Mouse (Mus musculus) brain, embryonic 14.5 days (tissue): Measurements from ENCODE around the gene Anapc16. TPM values are rescaled to one million over a fixed set of nuclear protein-coding genes. Genes with fewer than 3 reads are reported as not detected.

Experiments used
- DNase-seq: peaks from one replicate; pipeline ENCODE4 v3.0.0-alpha.2; 2011; ENCODE audit warnings: low read depth
- CTCF ChIP-seq: fragments of 200-500 bp; IDR thresholded peaks from 2 replicates; pipeline ENCODE4 v1.5.1; 2012; ENCODE audit warnings: inconsistent platforms, mild to moderate bottlenecking, moderate library complexity, borderline replicate concordance; ENCODE audit not compliant: insufficient read depth, insufficient read length; ENCODE audit errors: extremely low read depth
- POLR2A ChIP-seq: fragments of 200-500 bp; IDR thresholded peaks from 2 replicates; pipeline ENCODE4 v1.6.1; 2012; ENCODE audit warnings: mild to moderate bottlenecking, inconsistent platforms, borderline replicate concordance; ENCODE audit not compliant: poor library complexity, insufficient read depth, insufficient read length, severe bottlenecking; ENCODE audit errors: extremely low read depth
- polyA plus RNA-seq: library from polyadenylated mRNA; depleted of rRNA; stranded (reverse); fragments of >200 nt; gene quantifications from 2 replicates; pipeline ENCODE4 v1.2.3, GENCODE M21; 2012; rRNA removed

Anapc16 gene
- polyA plus RNA-seq, 1 experiment = 85.9 TPM

DNA sequence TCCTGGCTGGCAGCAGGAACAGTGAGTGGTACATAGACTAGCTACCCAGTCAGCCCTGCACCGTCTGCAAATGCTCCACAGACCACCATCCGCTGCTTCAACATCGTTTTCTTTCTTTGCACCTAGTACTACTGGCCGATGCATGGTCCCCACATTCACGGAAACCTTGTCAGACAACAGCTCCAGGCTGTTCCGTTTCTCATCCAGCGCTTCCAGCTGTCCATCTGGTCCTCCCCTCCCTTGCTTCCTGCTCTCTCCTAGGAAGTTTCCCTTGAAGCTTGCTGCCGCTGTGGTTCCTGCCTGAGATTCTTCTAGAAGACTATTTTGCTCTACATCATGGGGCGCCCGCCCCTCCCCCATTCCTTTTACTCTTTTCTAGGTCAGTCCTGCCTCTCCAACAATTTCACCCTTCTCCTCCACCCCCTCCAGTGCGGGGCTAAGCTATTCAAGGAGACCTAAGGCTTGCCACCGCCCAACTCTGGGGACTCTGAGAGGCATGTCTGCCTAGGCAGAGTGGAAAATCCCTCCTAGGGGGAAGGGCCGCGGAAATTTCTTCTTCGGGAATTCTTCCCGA, 60.0 kb downstream of the Anapc16 start:
- no peak for TF ChIP-seq POLR2A
- TF ChIP-seq CTCF = no peak
- DNase-seq = peak; percentile 73

DNA sequence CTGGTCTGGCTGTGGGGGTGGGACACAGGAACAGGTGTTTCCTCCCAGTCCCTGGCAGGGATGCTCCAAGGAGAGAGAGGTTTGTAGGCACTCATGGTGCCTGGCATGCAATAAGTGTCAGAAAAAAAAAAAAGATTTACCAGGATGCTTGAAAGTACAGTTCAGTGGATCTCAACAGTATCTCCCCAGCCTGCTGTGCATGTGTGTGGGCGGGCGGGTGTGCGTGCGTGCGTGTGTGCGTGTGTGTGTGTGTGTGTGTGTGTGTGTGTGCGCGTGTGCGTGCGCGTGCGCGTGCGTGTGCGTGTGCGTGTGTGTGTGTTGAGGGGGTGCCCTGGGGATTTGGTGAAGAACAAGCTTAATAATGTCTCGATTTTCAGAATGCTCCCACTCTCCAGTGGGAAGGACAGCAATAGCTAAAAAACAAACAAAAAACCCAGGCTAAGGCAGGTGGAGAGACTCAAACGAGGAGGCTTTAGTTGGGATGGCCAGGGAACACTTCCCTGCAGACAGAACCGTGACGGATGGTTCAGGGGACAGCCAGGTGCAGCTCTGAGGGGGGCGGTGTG, 60.6 kb downstream of the Anapc16 start:
- no peak for TF ChIP-seq CTCF
- no peak for TF ChIP-seq POLR2A
- DNase-seq = peak; percentile 43

DNA sequence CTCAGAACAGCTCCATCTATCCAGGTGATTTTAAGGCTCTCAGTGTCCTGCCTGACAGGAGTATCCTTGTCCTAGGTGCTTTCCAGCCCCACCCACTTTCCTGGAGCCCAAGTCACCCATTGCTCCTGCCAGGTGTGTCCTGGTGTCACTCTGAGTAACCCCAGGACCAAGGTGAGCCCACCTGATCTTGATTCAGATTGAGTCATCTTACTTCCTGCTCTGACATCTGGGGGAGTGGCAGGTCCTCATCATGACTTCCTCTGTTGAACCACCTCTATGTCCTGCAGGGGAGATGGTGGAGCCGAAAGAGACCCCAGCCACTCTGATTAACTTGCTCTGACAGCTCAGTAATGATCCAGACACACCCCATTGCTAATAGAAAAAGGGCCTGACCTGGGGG, 63.9 kb downstream of the Anapc16 start:
- no peak for TF ChIP-seq CTCF
- no peak for TF ChIP-seq POLR2A
- DNase-seq = no peak

DNA sequence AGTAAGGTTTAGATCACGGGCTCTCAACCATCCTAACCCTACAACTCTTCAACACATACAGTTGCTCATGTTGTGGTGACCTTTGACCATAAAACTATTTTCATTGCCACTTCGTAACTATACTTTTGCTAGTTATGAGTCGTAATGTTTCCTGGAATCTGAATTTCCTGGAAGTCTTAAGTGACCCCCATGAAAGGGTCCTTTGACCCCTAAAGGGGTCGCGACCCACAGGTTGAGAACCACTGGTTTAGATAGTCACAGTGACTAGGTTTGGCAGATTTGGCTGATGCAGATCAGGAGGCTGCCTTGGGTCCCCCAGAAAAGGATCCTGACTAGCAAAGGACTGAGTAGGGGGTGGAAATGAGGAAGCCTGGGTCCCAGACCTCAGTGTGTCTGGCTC, 64.3 kb downstream of the Anapc16 start:
- no peak for TF ChIP-seq POLR2A
- TF ChIP-seq CTCF = no peak
- DNase-seq = no peak

Other genes starting within 250 kb of the Anapc16 start
- gene Dnajb12, start 123.6 kb downstream of the Anapc16 start, polyA plus RNA-seq = 22.6 and 34.0 TPM in 2 replicates
- gene Ddit4, start 51.3 kb downstream of the Anapc16 start, polyA plus RNA-seq = 82.4 and 114 TPM in 2 replicates
- gene Ascc1, start 330 bp downstream of the Anapc16 start, polyA plus RNA-seq = 32.8 and 36.3 TPM in 2 replicates
- 87.8 and 159 TPM in 2 replicates for gene Spock2, start 103.1 kb upstream of the Anapc16 start, polyA plus RNA-seq
- 3.1 and 4.6 TPM in 2 replicates for gene Chst3, start 216.1 kb upstream of the Anapc16 start, polyA plus RNA-seq